Mouse (Mus musculus): ENCODE measurements at regions not wholly inside any gene's neighbourhood (a gene's known extent, or its start where the extent isn't known, plus 50 kb on each side); places are given as distances from the start of the nearest gene placed in this dataset.

DNA sequence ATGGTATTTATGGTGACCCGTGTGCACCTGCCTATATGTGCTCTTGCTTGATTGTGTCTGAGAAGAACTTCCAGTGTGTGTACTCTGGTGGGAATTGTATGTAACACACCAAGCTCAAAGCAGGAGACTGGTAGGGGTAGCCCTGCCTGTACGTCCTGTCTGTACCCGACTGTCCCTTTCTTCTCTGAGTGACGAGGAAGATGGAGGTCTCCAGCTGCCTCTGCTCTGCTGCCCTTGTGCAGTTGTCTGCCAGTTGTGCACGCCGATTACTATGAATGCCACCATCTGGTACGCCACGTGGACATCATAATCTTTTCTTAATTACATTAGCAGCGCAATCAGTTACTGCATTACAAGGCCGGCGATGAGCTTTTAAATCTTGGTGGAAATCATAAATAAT, 53.6 kb upstream of the Mvb12b start:
- no peak for DNase-seq (ENCODE audit: low read depth, low spot score)

DNA sequence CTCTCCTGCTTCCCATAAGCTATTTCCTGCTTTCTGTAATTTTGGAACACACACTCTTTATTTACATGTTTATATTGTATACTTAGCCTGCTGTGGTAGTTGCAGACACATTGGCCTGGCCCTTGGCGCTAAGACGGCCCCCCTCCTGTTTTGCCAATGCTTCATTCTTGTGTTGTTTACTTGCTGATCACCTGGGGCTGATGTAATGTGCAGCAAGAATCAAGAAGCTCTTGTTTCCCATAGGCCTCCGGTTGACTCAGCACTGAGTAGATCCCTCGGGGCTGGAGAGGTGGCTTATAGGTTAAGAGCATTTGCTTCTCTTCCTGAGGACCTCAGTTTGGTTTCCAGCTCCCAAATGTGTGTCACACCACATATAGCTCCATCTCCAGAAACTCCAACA, 52.1 kb upstream of the Mvb12b start:
- no peak for DNase-seq (ENCODE audit: low read depth, low spot score)
